Mouse (Mus musculus): ENCODE measurements around the gene Gm20388. TPM values are rescaled to one million over a fixed set of nuclear protein-coding genes. Genes with fewer than 3 reads are reported as not detected.
A peak's percentile ranks its signal among the peaks of the same experiment; 100 is the strongest.

The Gm20388 gene
- polyA plus RNA-seq, 1 experiment from 2014 or later, result not detected

- Histone ChIP-seq H3K4me3 (ENCODE audit: low read depth, low read length) (no peak overlapping the region), H3K4me2 (replicated peaks; ENCODE audit: low read depth) (no peak overlapping the region), H3K9me3 (ENCODE audit: control insufficient read depth, low read length) (no peaks in the 10 kb centered on the region), H3K36me3 (ENCODE audit: control insufficient read depth, insufficient read depth, low read length) (no peaks in the 10 kb centered on the region), H3K9ac (ENCODE audit: low read length) (no peak overlapping the region), H3K27ac (replicated peaks) (no peak overlapping the region), H3K4me1 (replicated peaks; ENCODE audit: control insufficient read depth, insufficient read depth) (no peaks in the 10 kb centered on the region), H3K27me3 (ENCODE audit: control insufficient read depth, insufficient read depth, low read length) (no peaks in the 10 kb centered on the region)
- TF ChIP-seq CTCF (IDR thresholded peaks at IDR 0.05; ENCODE audit: low read depth), result no peak
- no peak for TF ChIP-seq EP300 (optimal IDR thresholded peaks at IDR 0.05)
- ATAC-seq (ENCODE audit: low FRiP score, low TSS enrichment) (no peak), DNase-seq (ENCODE audit: low spot score) (no peak)
- WGBS, result 66% methylated on average over 3 of the region's 3 CpGs
Measured at GRCm38 (mm10) chr8:122850641-122851240, 2940.1 kb downstream of the Gm20388 start.

GRCm38 (mm10) chr8:122851692-122852545 is 2941.3 kb downstream of the Gm20388 start:
- Histone ChIP-seq H3K9ac (ENCODE audit: low read length) (no peak overlapping the region), H3K27ac (replicated peaks) (no peak overlapping the region), H3K36me3 (ENCODE audit: control insufficient read depth, insufficient read depth, low read length) (no peaks in the 10 kb centered on the region), H3K27me3 (ENCODE audit: control insufficient read depth, insufficient read depth, low read length) (no peaks in the 10 kb centered on the region), H3K4me1 (replicated peaks; ENCODE audit: control insufficient read depth, insufficient read depth) (no peaks in the 10 kb centered on the region), H3K9me3 (ENCODE audit: control insufficient read depth, low read length) (no peaks in the 10 kb centered on the region), H3K4me2 (replicated peaks; ENCODE audit: low read depth) (no peak overlapping the region), H3K4me3 (ENCODE audit: low read depth, low read length) (no peak overlapping the region)
- ATAC-seq (ENCODE audit: low FRiP score, low TSS enrichment), result no peak
- 79% methylated on average over 12 of the region's 12 CpGs for WGBS
- DNase-seq (ENCODE audit: low spot score), result no peak
- TF ChIP-seq CTCF (IDR thresholded peaks at IDR 0.05; ENCODE audit: low read depth) (no peak), EP300 (optimal IDR thresholded peaks at IDR 0.05) (no peak)

- no peak overlapping the region for H3K9ac ChIP-seq (ENCODE audit: low read length)
- TF ChIP-seq CTCF (IDR thresholded peaks at IDR 0.05; ENCODE audit: low read depth) (no peak), EP300 (optimal IDR thresholded peaks at IDR 0.05) (no peak)
- H3K4me1 ChIP-seq (replicated peaks; ENCODE audit: control insufficient read depth, insufficient read depth), result no peaks in the 10 kb centered on the region
- no peaks in the 10 kb centered on the region for H3K27me3 ChIP-seq (ENCODE audit: control insufficient read depth, insufficient read depth, low read length)
- H3K4me3 ChIP-seq (ENCODE audit: low read depth, low read length), result no peak overlapping the region
- H3K27ac ChIP-seq (replicated peaks), result no peak overlapping the region
- whole genome bisulfite sequencing, result 93% methylated on average over 1 of the region's 1 CpGs
- H3K9me3 ChIP-seq (ENCODE audit: control insufficient read depth, low read length), result no peaks in the 10 kb centered on the region
- H3K36me3 ChIP-seq (ENCODE audit: control insufficient read depth, insufficient read depth, low read length), result no peaks in the 10 kb centered on the region
- no peak for DNase-seq (ENCODE audit: low spot score)
- no peak overlapping the region for H3K4me2 ChIP-seq (replicated peaks; ENCODE audit: low read depth)
- no peak for ATAC-seq (ENCODE audit: low FRiP score, low TSS enrichment)
Measured at GRCm38 (mm10) chr8:122852546-122852905, 2941.9 kb downstream of the Gm20388 start.

GRCm38 (mm10) chr8:122853340-122853771 is 2942.7 kb downstream of the Gm20388 start:
- Histone ChIP-seq H3K27me3 (ENCODE audit: control insufficient read depth, insufficient read depth, low read length) (no peaks in the 10 kb centered on the region), H3K27ac (replicated peaks) (no peak overlapping the region), H3K4me1 (replicated peaks; ENCODE audit: control insufficient read depth, insufficient read depth) (no peaks in the 10 kb centered on the region), H3K36me3 (ENCODE audit: control insufficient read depth, insufficient read depth, low read length) (no peaks in the 10 kb centered on the region), H3K4me3 (ENCODE audit: low read depth, low read length) (no peak overlapping the region), H3K9me3 (ENCODE audit: control insufficient read depth, low read length) (no peaks in the 10 kb centered on the region), H3K4me2 (replicated peaks; ENCODE audit: low read depth) (no peak overlapping the region), H3K9ac (ENCODE audit: low read length) (no peak overlapping the region)
- DNase-seq (ENCODE audit: low spot score) (no peak), ATAC-seq (ENCODE audit: low FRiP score, low TSS enrichment) (peak; percentile 54)
- no peak for TF ChIP-seq CTCF (IDR thresholded peaks at IDR 0.05; ENCODE audit: low read depth)
- TF ChIP-seq EP300 (optimal IDR thresholded peaks at IDR 0.05), result no peak
- whole genome bisulfite sequencing, result 26% methylated on average over 11 of the region's 11 CpGs

GRCm38 (mm10) chr8:122854388-122854787 is 2943.7 kb downstream of the Gm20388 start:
- TF ChIP-seq EP300 (optimal IDR thresholded peaks at IDR 0.05), result no peak
- TF ChIP-seq CTCF (IDR thresholded peaks at IDR 0.05; ENCODE audit: low read depth), result no peak
- Histone ChIP-seq H3K4me1 (replicated peaks; ENCODE audit: control insufficient read depth, insufficient read depth) (no peaks in the 10 kb centered on the region), H3K27me3 (ENCODE audit: control insufficient read depth, insufficient read depth, low read length) (no peaks in the 10 kb centered on the region), H3K36me3 (ENCODE audit: control insufficient read depth, insufficient read depth, low read length) (no peaks in the 10 kb centered on the region), H3K27ac (replicated peaks) (no peak overlapping the region), H3K9me3 (ENCODE audit: control insufficient read depth, low read length) (no peaks in the 10 kb centered on the region), H3K4me2 (replicated peaks; ENCODE audit: low read depth) (no peak overlapping the region), H3K4me3 (ENCODE audit: low read depth, low read length) (no peak overlapping the region), H3K9ac (ENCODE audit: low read length) (no peak overlapping the region)
- no peak for ATAC-seq (ENCODE audit: low FRiP score, low TSS enrichment)
- WGBS, result 58% methylated on average over 7 of the region's 7 CpGs
- no peak for DNase-seq (ENCODE audit: low spot score)

- no peak for TF ChIP-seq CTCF (IDR thresholded peaks at IDR 0.05; ENCODE audit: low read depth)
- no peak for TF ChIP-seq EP300 (optimal IDR thresholded peaks at IDR 0.05)
- H3K4me1 ChIP-seq (replicated peaks; ENCODE audit: control insufficient read depth, insufficient read depth), result no peaks in the 10 kb centered on the region
- DNase-seq (ENCODE audit: low spot score) (no peak), ATAC-seq (ENCODE audit: low FRiP score, low TSS enrichment) (no peak)
- H3K27ac ChIP-seq (replicated peaks), result no peak overlapping the region
- H3K9me3 ChIP-seq (ENCODE audit: control insufficient read depth, low read length), result no peaks in the 10 kb centered on the region
- WGBS, result 77% methylated on average over 4 of the region's 4 CpGs
- H3K36me3 ChIP-seq (ENCODE audit: control insufficient read depth, insufficient read depth, low read length), result no peaks in the 10 kb centered on the region
- no peak overlapping the region for H3K9ac ChIP-seq (ENCODE audit: low read length)
- no peak overlapping the region for H3K4me2 ChIP-seq (replicated peaks; ENCODE audit: low read depth)
- no peaks in the 10 kb centered on the region for H3K27me3 ChIP-seq (ENCODE audit: control insufficient read depth, insufficient read depth, low read length)
- no peak overlapping the region for H3K4me3 ChIP-seq (ENCODE audit: low read depth, low read length)
Measured at GRCm38 (mm10) chr8:122855123-122855522, 2944.5 kb downstream of the Gm20388 start.
